Mouse (Mus musculus) adrenal gland, postnatal 10 days (tissue): Measurements from ENCODE around the gene Stk31. TPM values are rescaled to one million over a fixed set of nuclear protein-coding genes. Genes with fewer than 3 reads are reported as not detected.
A peak's percentile ranks its signal among the peaks of the same experiment; 100 is the strongest.
"Not testable (repeated sequence)": the region's sequence is repeated elsewhere in the genome, so short reads cannot be mapped to it uniquely, and the experiment has no call there.

ENCODE experiments used
- DNase-seq: peaks from one replicate; pipeline ENCODE4 v3.0.0; 2021; ENCODE audit warnings: mixed read lengths
- long read RNA-seq, 2 experiments: library from polyadenylated mRNA; stranded (forward); transcript quantifications; one replicate each; pipeline ENCODE4 v2.0.0; 2021
- total RNA-seq, 2 experiments: library from RNA; stranded (reverse); gene quantifications; 2 replicates each; pipeline ENCODE4 v1.2.3; 2021

The Stk31 gene
- under 1 TPM; 0.51 to 0.75 TPM for total RNA-seq
- long read RNA-seq, experiment 1, partial matches to known transcripts: 0 of 2 reads
- long read RNA-seq, experiment 1, other reads (novel, unspliced or antisense): 2 of 2 reads
- long read RNA-seq, experiment 2: 0 reads

DNA sequence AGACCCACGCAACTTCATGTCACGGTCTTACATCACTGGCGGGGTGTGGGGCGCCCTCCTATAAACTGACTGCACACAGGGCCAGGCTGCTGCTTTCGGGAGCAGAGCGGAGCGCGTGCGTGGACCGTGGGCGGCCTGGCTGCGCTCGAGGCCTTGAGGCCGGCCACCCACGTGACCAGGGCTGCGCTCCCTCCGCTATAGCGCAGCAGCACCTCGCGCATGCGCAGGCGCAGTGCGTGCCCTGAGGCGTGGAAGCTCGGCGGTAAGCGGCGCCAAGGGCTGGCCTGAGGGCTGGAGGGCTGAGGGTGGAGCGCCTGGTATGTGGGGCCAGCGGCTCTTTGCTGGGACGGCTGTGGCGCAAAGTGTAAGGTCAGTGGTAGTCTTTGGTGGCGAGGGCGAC is at the start of gene Stk31:
Gene Stk31, plus strand, starts transcription at position 289 of the 400 bp plus-strand sequence.
- DNase-seq: peak; percentile 24

DNA sequence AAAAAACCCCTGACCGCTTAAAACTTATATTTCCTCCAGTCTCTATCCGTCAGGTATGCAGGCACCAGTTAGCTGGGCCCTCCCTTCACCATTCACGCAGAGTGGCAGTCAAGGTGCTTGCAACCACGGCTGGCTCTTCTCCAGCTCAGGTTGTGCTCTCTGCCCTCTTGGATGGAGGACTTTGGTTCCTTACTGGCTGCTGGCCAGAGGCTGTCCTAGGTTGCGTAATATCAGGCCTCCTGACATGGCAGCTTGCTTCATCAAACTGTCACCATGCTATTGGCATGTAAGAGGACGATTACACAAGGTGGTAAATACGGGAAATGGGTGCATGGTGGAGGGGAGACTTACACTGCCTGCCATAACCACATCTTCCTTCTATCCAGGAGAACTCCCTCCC is 45.6 kb upstream of the Stk31 start:
- DNase-seq: peak; percentile 37

DNA sequence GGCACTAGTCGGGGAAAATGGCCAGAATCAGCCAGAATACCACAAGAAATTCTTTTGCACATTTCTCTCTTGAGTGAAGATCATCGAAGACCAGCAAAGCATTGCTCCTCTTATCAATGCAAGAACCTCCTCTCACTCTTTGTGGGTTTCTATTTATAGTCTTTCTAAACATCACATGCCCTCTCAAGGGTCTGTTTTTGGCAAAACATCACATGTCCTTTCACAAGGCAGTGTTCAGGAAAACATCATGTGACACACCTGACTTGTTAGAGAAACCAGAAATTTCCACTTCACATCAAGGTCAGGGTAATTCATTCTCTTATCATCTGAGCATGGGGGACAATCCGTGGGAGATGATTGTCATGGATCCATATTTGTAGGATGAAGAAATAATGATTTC is 40.8 kb upstream of the Stk31 start:
- DNase-seq: no peak

DNA sequence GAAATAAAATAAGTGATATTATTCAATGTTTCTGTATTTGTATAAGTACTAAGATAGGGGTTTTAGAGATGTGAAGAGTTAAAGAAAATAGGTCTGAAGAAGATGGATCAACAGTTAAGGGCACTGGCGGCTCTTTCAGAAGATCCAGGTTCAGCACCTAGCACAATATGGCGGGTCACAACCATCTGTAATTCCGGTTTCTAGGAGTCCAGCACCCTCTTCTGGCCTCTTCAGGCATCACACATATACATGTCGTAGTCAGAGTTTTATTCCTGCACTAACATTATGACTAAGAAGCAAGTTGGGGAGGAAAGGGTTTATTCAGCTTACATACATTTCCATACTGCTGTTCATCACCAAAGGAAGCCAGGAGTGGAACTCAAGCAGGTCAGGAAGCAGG is 40.2 kb upstream of the Stk31 start:
- no peak for DNase-seq

DNA sequence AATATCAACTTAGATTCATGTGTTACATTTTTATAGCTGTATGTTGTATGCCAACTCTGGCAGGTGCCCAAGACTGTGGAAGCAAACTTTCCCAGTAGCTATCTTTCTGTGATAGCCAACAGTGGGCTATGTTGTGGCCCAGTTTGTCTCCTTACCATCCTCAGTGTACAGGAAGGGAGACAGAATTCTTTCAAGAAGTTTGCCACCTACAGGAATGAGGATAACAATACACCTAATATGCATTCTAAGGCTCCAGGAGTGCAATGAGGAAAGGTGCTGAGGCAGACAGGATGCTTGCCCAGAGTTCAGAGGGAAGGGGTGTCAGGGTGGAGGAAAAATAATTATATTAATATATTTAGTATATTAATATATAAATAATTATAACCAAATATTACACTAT is 35.0 kb upstream of the Stk31 start:
- DNase-seq: no peak

DNA sequence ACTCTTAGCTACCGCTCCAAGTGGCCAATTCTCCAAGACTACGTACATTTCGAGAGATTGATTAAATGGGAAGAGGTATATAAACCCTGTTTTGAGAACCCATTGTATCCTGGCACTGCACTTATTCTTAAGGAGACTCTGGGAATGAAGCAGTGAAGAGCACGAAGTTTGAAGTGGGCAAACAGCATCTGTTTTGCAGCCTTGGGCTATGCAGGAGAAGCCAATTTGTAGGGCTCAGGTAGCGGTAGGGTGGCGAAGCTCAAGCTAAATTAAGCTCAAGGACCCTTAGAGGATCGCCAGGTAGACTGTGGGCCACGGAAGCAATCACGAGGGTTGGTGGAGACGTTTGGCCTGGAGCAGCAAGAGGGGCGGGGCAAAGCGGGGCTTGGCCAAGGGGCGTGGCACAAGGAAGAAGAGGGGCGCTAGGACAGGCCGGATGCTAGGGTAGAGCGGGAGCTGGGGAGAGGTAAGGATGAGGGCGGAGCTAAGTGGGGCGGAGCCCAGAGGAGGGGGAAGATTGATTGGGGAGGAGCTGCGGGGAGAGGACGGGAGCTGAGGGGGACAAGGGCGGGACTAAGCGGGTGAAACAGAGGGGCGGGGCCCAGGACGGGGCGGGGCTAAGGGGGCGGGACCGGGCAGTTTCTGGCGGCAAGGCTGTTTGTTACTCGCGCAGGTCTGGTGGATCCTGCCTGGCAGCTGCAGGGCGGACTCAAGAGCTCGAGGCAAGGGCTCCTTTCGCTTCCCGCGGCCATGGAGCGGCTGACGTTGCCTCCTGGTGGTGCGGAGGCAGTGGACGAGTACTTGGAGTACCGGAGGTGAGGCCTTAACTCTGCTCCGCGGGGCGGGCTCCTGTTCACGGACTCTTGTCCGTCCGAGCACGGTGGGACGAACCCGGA is 28.0 kb upstream of the Stk31 start, which contains the start of gene Fam221a:
Gene Fam221a, plus strand, starts transcription at position 581 of the 896 bp plus-strand sequence.
- peak; percentile 89 for DNase-seq

DNA sequence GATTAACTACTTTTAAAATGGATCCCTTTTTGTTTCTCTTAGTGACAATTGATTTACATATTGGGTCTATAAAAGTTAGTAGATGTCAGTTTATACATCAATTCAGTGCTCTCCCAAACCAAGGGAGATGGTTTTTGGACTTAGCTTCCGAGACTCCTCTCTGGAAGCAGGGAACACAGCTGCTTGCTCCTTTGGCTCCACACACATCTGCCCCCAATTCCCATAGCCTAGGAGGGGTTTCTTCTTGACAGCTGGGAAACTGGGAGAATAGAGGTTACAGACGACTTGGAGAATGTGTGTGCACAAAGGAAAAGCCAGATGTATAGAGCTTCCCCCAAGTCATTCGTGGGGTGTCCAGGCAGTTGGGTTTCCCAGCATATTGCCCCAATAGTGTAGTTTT is 27.2 kb upstream of the Stk31 start:
- DNase-seq: no peak

DNA sequence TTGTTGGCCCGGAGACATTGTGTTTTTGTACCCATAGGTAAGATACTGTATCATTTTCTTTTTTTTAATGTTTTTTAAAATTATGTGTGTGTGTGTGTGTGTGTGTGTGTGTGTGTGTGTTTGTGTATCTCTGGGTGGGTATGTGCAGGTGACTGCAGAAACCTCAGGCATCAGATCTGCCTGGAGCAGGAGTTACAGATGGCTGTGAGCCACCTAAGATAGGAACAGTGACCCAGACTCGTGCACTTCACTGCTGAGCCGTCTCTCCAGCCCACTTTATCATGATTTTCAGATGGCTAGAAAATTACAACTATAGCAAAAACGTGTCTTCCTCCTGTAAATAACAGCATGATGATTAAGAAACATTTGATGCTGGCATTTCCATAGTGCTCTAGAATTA is 22.7 kb upstream of the Stk31 start:
- DNase-seq: no peak

DNA sequence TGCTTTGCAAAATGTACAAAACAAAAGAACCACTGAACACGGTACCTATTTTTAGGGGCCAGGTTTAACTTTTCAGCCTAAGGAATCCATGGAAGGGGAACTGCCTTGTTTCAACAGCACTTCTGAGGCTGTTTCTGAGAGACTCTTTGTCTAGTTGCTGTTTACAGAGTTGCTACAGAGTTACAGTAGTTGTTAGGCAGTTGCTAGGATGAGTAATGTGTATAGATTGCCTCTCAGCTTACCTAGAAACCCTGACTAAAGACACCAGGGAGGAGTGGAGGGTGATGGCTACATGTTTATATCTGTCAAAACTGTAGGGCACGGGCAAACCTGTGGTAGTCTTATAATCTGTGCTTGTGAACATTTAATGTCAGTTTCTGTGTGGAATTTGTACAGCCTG is 21.5 kb upstream of the Stk31 start:
- no peak for DNase-seq

DNA sequence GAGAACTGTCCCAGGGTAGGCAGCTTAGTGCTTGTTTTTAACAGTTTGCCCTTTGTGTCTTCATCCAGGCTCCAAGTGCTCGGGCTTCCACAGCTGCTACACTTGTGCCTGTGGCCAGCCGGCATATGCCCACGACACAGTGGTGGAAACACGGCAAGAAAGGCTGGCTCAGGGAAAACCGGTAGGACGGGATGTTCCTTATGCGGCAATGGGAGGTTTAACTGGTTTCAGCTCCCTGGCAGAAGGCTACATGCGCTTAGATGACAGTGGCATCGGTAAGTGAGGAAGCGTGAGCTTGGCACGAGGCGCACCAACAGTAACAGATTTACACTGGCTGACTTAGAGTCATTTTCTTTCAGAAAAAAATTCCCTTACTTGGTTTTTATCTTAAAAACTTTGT is 17.1 kb upstream of the Stk31 start:
- no peak for DNase-seq

DNA sequence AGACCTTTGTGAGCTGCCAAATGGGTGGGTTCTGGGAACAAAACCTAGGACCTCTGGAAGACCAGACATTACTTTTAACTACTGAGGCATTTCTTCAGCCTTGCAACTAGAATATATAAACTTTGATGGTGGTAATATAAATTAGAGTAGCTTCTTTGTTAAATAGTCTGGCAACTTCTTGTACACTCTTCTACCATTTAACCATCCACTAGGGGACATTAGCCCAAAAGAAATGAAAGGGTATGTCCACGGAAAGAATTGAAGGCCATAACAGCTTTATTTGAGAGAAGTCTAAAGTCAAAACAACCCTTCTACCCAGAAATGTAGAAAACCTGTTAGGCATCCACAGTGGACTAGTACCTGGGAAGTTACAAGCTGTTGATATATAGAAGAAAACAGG is 1.1 kb upstream of the Stk31 start:
- DNase-seq: no peak

DNA sequence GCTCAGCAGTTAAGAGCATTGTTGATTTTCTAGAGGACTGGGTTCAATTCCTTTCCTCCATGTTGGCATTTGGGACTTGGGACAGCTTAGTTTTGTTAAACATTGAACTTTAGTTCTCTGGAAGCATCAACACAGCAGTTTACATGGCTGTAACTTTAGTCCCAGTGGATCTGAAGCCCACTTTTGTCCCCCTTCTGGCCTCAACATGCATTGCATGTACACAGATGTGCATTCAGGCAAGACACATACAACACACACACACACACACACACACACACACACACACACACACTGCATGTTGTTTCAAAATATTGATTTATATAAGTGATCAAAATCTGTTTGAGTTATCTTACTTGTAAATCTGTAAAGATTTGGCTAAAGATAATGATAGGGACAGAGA is 2.1 kb downstream of the Stk31 start:
- DNase-seq: peak; percentile 12

DNA sequence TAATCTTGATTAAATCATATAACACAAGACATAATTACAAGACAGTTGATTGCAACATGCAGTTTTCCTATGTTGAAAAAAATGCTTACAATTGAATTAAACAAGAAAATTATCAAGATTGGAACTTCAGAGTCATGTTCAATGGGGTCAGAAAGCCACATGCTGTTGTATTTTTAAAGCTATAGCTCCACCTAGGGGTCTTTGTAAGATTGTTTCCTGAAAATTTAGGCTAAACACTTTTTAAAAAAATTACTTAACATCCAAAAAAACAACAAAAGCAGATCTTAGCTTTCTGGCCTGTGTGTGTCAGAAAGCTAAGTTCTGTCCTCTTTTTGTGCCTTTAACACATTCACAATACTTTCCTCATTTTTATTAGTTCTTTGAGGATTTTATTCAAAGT is 3.0 kb downstream of the Stk31 start:
- DNase-seq: no peak

DNA sequence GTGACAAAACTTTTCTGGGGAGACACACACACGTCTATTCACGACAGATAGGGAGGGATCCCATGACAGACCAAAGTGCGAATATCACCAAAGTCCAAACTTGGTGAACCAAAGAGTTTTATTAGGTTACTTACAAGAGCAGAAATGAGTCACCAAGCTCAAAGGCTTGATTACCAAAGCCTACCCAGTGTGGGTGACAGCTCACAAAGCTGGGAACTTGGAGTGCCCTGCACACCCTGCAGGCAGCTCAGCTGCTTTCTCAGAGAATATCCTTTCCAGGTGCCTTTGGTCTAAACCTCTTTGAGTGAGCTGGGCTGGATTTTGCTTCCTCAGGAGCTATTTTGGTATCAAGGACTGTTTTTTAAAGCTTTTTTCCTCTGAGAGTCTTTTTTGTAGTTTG is 15.4 kb downstream of the Stk31 start:
- DNase-seq: no peak

DNA sequence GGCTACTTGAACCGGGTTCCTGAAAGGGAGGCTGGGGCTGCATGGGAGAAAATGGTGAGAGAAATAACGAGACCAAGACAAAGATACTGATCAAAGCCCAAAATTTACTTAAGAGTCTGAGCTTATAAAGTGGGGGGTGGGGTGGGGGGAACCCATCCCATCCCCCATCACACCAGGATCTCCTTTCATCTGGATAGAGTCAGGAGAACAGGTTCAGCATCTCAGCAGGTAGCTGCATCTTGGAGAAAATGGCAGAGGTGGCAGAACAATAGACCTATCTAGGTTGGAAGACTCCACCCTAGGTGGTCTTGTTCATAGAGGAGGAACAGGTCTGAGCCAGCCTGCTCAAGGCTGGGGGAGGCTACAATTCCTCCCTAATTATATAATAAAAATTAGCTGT is 17.6 kb downstream of the Stk31 start:
- DNase-seq: not testable (repeated sequence)

DNA sequence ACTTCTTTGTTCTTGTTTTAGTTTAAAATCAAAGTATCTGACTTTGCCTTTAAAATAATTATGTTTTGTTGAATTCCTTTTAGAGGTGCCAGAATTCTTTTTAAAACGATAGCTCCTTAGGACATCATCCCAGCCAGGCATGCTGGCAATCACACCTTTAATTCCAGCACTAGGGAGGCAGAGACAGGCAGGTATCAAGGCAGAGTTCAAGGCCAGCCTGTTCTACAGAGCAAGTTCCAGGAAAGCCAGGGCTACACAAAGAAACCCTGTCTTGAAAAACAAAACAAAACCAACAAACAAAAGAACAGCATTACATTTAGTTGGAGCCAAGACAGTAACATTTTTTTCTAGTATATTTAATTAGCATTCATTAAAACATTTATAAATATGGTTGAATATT is 20.6 kb downstream of the Stk31 start:
- DNase-seq: no peak

DNA sequence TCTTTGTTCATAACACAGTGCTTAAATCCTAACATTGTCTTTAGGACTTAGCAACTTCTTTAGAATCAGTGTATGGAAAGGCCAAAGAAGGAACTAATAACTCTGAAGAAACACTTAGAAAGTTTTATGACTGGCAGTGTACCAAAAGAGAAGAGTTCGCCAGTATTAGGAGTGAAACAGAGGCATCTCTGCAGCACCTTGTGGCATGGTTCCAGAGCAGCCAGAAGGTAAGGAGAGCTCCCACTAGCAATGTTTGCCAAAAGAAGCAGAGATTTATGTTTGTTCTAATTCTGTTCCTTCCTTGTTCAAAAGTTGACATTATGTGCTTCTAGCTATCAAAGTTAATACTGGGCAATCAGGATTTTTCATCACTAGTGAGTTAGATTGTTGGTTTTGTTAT is 41.9 kb downstream of the Stk31 start:
- DNase-seq: no peak

DNA sequence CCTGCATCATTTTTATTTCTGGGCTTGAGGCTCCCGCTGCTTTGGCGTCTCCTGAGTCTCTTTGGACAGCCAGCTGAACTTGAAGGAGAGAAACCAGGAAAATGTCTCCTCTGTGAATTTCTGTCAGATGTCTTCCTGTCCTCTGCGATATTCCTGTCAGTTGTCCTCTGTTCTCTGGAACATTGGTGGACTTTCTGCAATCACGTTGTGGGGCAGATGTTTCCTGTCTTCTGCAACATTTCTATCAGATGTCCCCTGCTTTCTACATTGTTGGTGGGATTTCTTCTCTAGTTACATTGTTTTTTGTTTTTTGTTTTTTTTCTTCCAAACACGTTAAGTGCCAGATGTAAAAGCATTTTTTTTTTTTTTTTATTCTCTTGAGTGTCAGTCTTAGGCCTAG is 62.7 kb downstream of the Stk31 start:
- no peak for DNase-seq

DNA sequence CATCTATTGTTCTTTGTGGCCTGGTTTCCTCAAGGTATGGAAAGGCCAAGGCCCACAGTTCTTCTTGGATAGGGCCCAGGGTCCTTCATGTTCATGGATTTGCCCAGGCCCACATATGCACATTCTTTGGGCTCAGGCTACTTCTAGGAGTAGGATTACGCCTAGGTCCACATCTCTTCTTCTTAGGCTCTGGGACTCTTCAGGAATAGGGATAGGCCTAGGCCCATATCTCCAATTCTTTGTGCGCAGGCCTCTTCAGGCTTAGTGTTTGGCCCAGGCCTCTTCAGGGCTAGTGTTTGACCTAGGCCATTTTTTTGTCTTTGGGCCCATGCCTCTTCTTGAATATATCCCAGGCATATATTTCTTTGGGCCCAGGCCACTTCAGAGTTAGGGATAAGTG is 87.8 kb downstream of the Stk31 start:
- DNase-seq: no peak

DNA sequence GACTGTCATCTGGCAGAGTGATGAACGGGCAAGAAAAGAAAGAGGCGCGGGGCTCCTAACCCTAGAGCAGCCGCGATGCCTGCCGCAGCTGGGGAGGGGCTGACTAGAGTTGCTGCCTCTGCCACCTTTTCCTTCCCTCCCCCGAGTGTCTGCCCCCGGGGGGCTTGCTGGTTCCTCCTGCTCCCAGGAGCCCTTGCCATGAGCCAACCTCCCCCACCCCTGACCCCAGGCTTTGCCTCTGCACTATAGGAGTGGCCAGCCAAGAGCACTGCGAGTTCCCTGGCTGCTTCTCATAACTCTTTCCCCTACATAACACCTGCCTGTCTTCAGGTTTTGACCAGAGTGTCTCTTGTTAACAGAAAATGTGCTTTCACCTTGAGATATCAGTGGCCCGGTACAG is 96.1 kb downstream of the Stk31 start:
- DNase-seq: no peak

DNA sequence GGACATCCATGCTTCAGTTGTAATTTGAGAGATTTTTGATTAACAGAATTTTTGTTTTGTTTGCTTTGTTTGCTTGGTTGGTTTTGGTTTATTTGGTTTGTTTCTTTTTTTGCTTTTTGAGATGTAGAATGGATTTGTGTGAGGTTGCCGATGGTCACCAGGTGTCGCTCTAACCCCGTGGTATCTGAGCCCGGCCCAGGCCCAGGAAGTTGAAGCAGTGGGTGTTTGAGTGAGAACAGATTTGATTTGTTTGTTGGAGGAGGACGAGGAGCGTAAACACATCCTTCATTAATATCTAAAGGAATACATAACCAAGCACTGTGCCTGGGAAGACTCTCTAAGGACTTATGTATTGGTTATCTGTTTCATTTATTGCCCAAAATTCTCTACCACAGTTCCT is 123.6 kb downstream of the Stk31 start:
- DNase-seq: peak; percentile 83
